Mouse (Mus musculus): ENCODE data around the gene Hmgcr.

DNA sequence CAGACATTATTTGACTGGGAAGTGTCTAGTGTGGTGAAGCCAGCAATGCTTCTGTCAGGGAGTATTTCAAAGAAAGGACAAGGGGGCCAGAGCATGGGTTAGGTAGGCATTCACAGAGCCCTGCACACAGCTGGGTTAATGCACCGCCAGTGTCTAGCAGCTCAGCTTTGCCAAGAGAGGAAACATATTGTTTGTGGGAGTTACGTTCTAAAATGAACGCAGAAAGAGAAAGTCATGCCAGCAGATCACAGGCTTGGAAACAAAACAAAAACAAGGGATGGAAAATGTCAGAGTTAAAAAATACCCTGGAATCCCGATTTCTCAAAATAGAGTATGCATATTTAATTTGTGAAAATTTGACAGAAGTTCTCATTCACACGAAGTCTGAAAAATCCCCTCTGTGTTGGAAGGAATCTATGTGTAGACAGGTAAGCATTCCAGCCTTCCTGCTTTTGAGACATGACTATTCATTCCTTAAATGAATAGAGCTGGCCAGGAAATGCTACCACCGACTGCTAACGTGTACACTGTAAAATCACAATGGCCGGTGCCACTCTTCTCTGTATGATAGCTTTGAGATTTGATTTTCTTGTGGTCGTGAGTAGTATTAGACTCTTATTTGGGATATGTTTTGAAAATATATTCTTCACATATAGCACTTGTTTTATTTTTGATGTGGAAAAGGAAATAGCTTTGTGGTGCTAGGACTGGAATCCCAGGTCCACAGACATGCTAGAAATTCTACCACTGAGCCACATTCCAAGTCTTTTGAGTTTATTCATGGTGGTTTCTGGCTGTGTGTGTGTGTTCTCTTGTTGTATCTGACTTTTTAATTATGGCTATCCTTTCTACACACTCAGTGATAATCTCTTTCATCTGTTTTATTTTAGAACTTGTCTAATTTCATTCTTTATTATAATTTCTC, 9.7 kb upstream of the Hmgcr start:
- TF ChIP-seq CTCF (IDR thresholded peaks at IDR 0.05; ENCODE audit: low read depth) = no peak
- TF ChIP-seq EP300 (IDR thresholded peaks at IDR 0.05; ENCODE audit: low read depth) = no peak
